Mouse (Mus musculus) G1E (cell line): ENCODE results near the gene Naa15.

Experiments used
- CTCF ChIP-seq: IDR thresholded peaks from 2 replicates; pipeline ENCODE4 v1.5.1; 2012; ENCODE audit warnings: low read depth, low read length, inconsistent platforms, mixed read lengths
- GATA1 ChIP-seq: IDR thresholded peaks from 2 replicates; pipeline ENCODE4 v1.6.1; 2012; ENCODE audit warnings: borderline replicate concordance, low read length, inconsistent platforms, mixed read lengths
- GATA2 ChIP-seq: IDR thresholded peaks from 2 replicates; pipeline ENCODE4 v1.6.1; 2012; ENCODE audit warnings: low read depth, low read length, inconsistent platforms, borderline replicate concordance
- TAL1 ChIP-seq: conservative IDR thresholded peaks from 2 replicates; pipeline ENCODE4 v1.6.1; 2012; ENCODE audit warnings: low read depth, low read length, inconsistent platforms, mixed read lengths

- TF ChIP-seq CTCF (no peak), GATA1 (no peak), TAL1 (no peak), GATA2 (no peak)
Measured at GRCm38 (mm10) chr3:51413276-51413675, 1.7 kb upstream of the Naa15 start.
